Mouse (Mus musculus) forebrain, embryonic 12.5 days (tissue): ENCODE measurements at regions not wholly inside any gene's neighbourhood (a gene's known extent, or its start where the extent isn't known, plus 50 kb on each side); places are given as distances from the start of the nearest gene placed in this dataset.

Source experiments
- ATAC-seq: fragments of 200-750 bp; cut with Nextera tagmentation; 2 replicates; pipeline ENCODE4 v1.8.0; 2017; ENCODE audit warnings: moderate TSS enrichment; ENCODE audit not compliant: low FRiP score
- H3K27ac ChIP-seq: fragments of 300-500 bp; sonication (generic); 2 replicates; pipeline ENCODE4 v1.5.1; 2016; ENCODE audit warnings: mild to moderate bottlenecking
- H3K27me3 ChIP-seq: fragments of 300-500 bp; sonication (generic); 2 replicates; pipeline ENCODE4 v1.6.1; 2016; ENCODE audit warnings: mild to moderate bottlenecking
- H3K36me3 ChIP-seq: fragments of 300-500 bp; sonication (generic); replicated peaks from 2 replicates; pipeline ENCODE4 v1.6.1; 2016; ENCODE audit warnings: mild to moderate bottlenecking
- H3K4me1 ChIP-seq: fragments of 300-500 bp; sonication (generic); 2 replicates; pipeline ENCODE4 v1.6.1; 2016
- H3K4me2 ChIP-seq: fragments of 300-500 bp; sonication (generic); 2 replicates; pipeline ENCODE4 v1.6.1; 2016; ENCODE audit warnings: mild to moderate bottlenecking, moderate library complexity
- H3K4me3 ChIP-seq: fragments of 300-500 bp; sonication (generic); replicated peaks from 2 replicates; pipeline ENCODE4 v1.5.1; 2016; ENCODE audit warnings: mild to moderate bottlenecking
- H3K9ac ChIP-seq: fragments of 300-500 bp; sonication (generic); 2 replicates; pipeline ENCODE4 v1.6.1; 2016; ENCODE audit warnings: mild to moderate bottlenecking
- H3K9me3 ChIP-seq: fragments of 300-500 bp; sonication (generic); 2 replicates; pipeline ENCODE4 v1.6.1; 2016
- WGBS: fragments of 180-500 bp; shearing (Covaris S2); methylation state at CpG from one replicate; pipeline ENCODE4 v1.1.7; 2016; 5-methylcytosine and 5-hydroxymethylcytosine counted together

GRCm38 (mm10) chr6:143633710-143634109 is 466.7 kb downstream of the Etnk1 start:
- Histone ChIP-seq H3K27ac (no peak overlapping the region), H3K36me3 (no peaks in the 10 kb centered on the region), H3K4me1 (0 out of 2 replicates have a peak, but pooled peaks cover 3% of the 10 kb centered on the region), H3K27me3 (no peaks in the 10 kb centered on the region), H3K4me2 (no peak overlapping the region), H3K4me3 (no peak overlapping the region), H3K9ac (no peak overlapping the region), H3K9me3 (no peaks in the 10 kb centered on the region)
- no peak for ATAC-seq
- 79% methylated on average over 6 of the region's 6 CpGs for WGBS

- H3K9ac ChIP-seq = no peak overlapping the region
- no peak overlapping the region for H3K4me3 ChIP-seq
- H3K36me3 ChIP-seq = no peaks in the 10 kb centered on the region
- no peak for ATAC-seq
- H3K4me2 ChIP-seq = no peak overlapping the region
- 93% methylated on average over 10 of the region's 10 CpGs for WGBS
- H3K27me3 ChIP-seq = no peaks in the 10 kb centered on the region
- 0 out of 2 replicates have a peak, but pooled peaks cover 3% of the 10 kb centered on the region for H3K4me1 ChIP-seq
- no peak overlapping the region for H3K27ac ChIP-seq
- no peaks in the 10 kb centered on the region for H3K9me3 ChIP-seq
Measured at GRCm38 (mm10) chr6:143634334-143634733, 467.3 kb downstream of the Etnk1 start.

DNA sequence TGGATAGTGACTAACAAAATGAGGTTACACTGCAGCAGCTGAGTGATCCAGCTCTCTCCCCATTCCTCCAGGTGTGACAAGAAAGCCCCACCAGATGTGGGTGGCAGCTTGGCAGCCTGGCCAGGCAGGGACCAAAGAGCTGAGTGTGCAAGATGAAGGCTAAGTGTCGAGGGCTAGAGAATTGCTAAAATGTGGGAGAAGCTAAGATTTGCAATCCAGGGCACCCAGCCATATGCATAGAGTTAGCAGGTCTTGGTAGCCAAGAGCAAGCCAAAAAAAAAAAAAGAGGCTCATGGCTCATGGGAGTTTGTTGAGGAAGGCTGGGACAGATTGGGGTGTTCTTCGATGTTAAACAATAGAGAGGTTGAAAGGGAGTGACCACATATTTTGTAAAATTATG is 468.0 kb downstream of the Etnk1 start:
- Histone ChIP-seq H3K36me3 (no peaks in the 10 kb centered on the region), H3K9ac (no peak overlapping the region), H3K9me3 (no peaks in the 10 kb centered on the region), H3K4me2 (no peak overlapping the region), H3K27me3 (no peaks in the 10 kb centered on the region), H3K4me1 (0 out of 2 replicates have a peak, but pooled peaks cover 3% of the 10 kb centered on the region), H3K4me3 (no peak overlapping the region), H3K27ac (no peak overlapping the region)
- 86% methylated on average over 2 of the region's 2 CpGs for WGBS
- ATAC-seq = no peak

- ATAC-seq = no peak
- H3K9ac ChIP-seq = no peak overlapping the region
- no peak overlapping the region for H3K27ac ChIP-seq
- H3K4me2 ChIP-seq = no peak overlapping the region
- H3K4me3 ChIP-seq = no peak overlapping the region
- no peaks in the 10 kb centered on the region for H3K27me3 ChIP-seq
- 0 out of 2 replicates have a peak, but pooled peaks cover 3% of the 10 kb centered on the region for H3K4me1 ChIP-seq
- H3K9me3 ChIP-seq = no peaks in the 10 kb centered on the region
- WGBS = 90% methylated on average over 5 of the region's 5 CpGs
- no peaks in the 10 kb centered on the region for H3K36me3 ChIP-seq
Measured at GRCm38 (mm10) chr6:143640652-143641051, 473.6 kb downstream of the Etnk1 start.

GRCm38 (mm10) chr6:143642052-143642451 is 475.0 kb downstream of the Etnk1 start:
- Histone ChIP-seq H3K9me3 (no peaks in the 10 kb centered on the region), H3K36me3 (no peaks in the 10 kb centered on the region), H3K4me1 (0 out of 2 replicates have a peak, but pooled peaks cover 3% of the 10 kb centered on the region), H3K9ac (no peak overlapping the region), H3K4me3 (no peak overlapping the region), H3K27ac (no peak overlapping the region), H3K4me2 (no peak overlapping the region), H3K27me3 (no peaks in the 10 kb centered on the region)
- ATAC-seq = no peak
- 91% methylated on average over 3 of the region's 3 CpGs for WGBS

- no peaks in the 10 kb centered on the region for H3K36me3 ChIP-seq
- H3K9me3 ChIP-seq = no peaks in the 10 kb centered on the region
- no peaks in the 10 kb centered on the region for H3K27me3 ChIP-seq
- no peak overlapping the region for H3K4me2 ChIP-seq
- H3K4me3 ChIP-seq = no peak overlapping the region
- no peaks in the 10 kb centered on the region for H3K4me1 ChIP-seq
- no peak overlapping the region for H3K9ac ChIP-seq
- no peak for ATAC-seq
- H3K27ac ChIP-seq = no peak overlapping the region
- WGBS = 77% methylated on average over 4 of the region's 4 CpGs
Measured at GRCm38 (mm10) chr6:143645989-143646388, 479.0 kb downstream of the Etnk1 start.

GRCm38 (mm10) chr6:143648501-143648900 is 481.5 kb downstream of the Etnk1 start:
- Histone ChIP-seq H3K4me2 (no peak overlapping the region), H3K4me1 (no peaks in the 10 kb centered on the region), H3K27ac (no peak overlapping the region), H3K27me3 (no peaks in the 10 kb centered on the region), H3K36me3 (no peaks in the 10 kb centered on the region), H3K4me3 (no peak overlapping the region), H3K9ac (no peak overlapping the region), H3K9me3 (peaks cover 8% of the 10 kb centered on the region; the same call in 1 of the 2 replicates)
- 85% methylated on average over 3 of the region's 3 CpGs for WGBS
- ATAC-seq = no peak

DNA sequence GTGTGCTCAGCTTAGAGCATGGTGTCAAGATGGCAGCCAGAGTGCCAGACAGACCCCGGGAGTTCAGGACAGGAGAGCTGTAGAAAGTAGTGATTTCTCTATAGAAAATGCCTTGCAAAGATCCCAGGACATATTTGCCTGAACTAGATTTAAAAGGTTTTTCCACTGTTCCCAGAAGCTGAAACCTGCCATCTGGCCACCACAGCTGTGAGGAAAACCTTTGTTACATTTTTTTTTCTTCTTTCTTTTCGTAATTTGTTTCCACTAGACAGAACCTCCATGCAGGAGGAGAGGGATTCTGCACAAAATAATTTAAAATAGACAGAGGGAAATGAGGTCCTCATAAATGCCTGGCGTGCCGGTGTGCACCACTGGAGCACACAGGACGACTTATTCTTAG is 489.6 kb downstream of the Etnk1 start:
- no peaks in the 10 kb centered on the region for H3K4me1 ChIP-seq
- peaks cover 15% of the 10 kb centered on the region; the same call in 1 of the 2 replicates for H3K9me3 ChIP-seq
- H3K27ac ChIP-seq = 0 out of 2 replicates have a peak overlapping the region, but pooled peaks have one; percentile 19
- no peak overlapping the region for H3K9ac ChIP-seq
- no peak overlapping the region for H3K4me2 ChIP-seq
- H3K4me3 ChIP-seq = no peak overlapping the region
- WGBS = 58% methylated on average over 5 of the region's 5 CpGs
- H3K36me3 ChIP-seq = no peaks in the 10 kb centered on the region
- no peak for ATAC-seq
- no peaks in the 10 kb centered on the region for H3K27me3 ChIP-seq

GRCm38 (mm10) chr6:143660837-143661236 is 493.8 kb downstream of the Etnk1 start:
- Histone ChIP-seq H3K4me1 (no peaks in the 10 kb centered on the region), H3K9me3 (no peaks in the 10 kb centered on the region), H3K27me3 (no peaks in the 10 kb centered on the region), H3K27ac (no peak overlapping the region), H3K4me2 (no peak overlapping the region), H3K36me3 (no peaks in the 10 kb centered on the region), H3K4me3 (no peak overlapping the region), H3K9ac (no peak overlapping the region)
- 90% methylated on average over 3 of the region's 3 CpGs for WGBS
- no peak for ATAC-seq

GRCm38 (mm10) chr6:143663306-143663705 is 496.3 kb downstream of the Etnk1 start:
- Histone ChIP-seq H3K9ac (no peak overlapping the region), H3K36me3 (no peaks in the 10 kb centered on the region), H3K27ac (no peak overlapping the region), H3K9me3 (peaks cover 5% of the 10 kb centered on the region; the same call in 1 of the 2 replicates), H3K4me1 (no peaks in the 10 kb centered on the region), H3K4me2 (no peak overlapping the region), H3K4me3 (no peak overlapping the region), H3K27me3 (no peaks in the 10 kb centered on the region)
- no peak for ATAC-seq
- WGBS = 85% methylated on average over 7 of the region's 7 CpGs

DNA sequence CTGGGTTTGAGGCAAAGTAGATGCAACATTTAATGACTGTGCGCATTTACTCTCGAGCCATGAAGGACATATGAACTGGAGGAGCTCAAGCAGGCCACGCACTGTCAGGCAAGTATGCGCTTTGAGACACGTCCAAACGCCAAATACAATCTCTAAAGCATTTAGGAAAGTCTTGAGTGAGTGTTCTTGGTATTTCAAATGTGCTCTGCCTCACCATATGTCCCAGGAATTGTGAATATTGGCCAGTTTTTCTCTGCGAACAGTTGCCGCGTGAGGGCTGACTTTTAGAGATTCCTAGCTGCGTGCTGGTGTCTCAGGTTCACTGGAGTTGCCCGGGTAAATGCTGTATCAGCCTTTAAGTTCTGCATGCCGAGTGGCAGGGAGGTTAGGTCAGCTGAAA is 498.4 kb downstream of the Etnk1 start:
- Histone ChIP-seq H3K9me3 (peaks cover 5% of the 10 kb centered on the region; the same call in 1 of the 2 replicates), H3K27ac (no peak overlapping the region), H3K4me3 (no peak overlapping the region), H3K9ac (no peak overlapping the region), H3K4me1 (no peaks in the 10 kb centered on the region), H3K4me2 (no peak overlapping the region), H3K36me3 (no peaks in the 10 kb centered on the region), H3K27me3 (no peaks in the 10 kb centered on the region)
- WGBS = 92% methylated on average over 12 of the region's 12 CpGs
- no peak for ATAC-seq

DNA sequence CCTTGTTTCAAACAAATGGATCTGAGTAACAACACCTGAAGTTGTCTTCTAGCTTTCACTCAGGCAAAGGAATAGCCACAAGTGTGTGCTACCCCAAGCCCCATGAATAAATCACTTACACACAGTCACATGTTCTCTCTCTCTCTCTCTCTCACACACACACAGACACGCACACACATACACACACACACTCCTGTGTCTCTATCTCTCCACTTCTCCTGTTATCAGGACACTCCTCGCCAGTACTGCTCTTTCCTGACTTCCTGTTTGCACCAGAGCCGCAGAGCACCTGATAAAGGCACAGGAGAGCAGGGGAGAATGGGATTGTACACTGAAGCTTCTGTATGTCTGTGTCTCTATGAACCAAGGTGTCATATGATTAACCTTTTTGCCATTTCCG is 501.5 kb downstream of the Etnk1 start:
- 89% methylated on average over 4 of the region's 4 CpGs for WGBS
- no peak for ATAC-seq
- Histone ChIP-seq H3K9me3 (peaks cover 5% of the 10 kb centered on the region; the same call in 1 of the 2 replicates), H3K4me2 (no peak overlapping the region), H3K27me3 (no peaks in the 10 kb centered on the region), H3K9ac (no peak overlapping the region), H3K4me1 (no peaks in the 10 kb centered on the region), H3K4me3 (no peak overlapping the region), H3K27ac (no peak overlapping the region), H3K36me3 (no peaks in the 10 kb centered on the region)

- 85% methylated on average over 3 of the region's 3 CpGs for WGBS
Measured at GRCm38 (mm10) chr6:143669446-143670130, 502.6 kb downstream of the Etnk1 start.

More at GRCm38 (mm10) chr6:143669446-143670130, 502.6 kb downstream of the Etnk1 start:
- H3K9ac ChIP-seq = no peak overlapping the region
- no peak overlapping the region for H3K4me3 ChIP-seq
- ATAC-seq = no peak
- no peak overlapping the region for H3K4me2 ChIP-seq
- H3K27me3 ChIP-seq = no peaks in the 10 kb centered on the region
- peaks cover 5% of the 10 kb centered on the region; the same call in 1 of the 2 replicates for H3K9me3 ChIP-seq
- H3K4me1 ChIP-seq = no peaks in the 10 kb centered on the region
- no peaks in the 10 kb centered on the region for H3K36me3 ChIP-seq
- H3K27ac ChIP-seq = no peak overlapping the region
